Mouse (Mus musculus) heart, embryonic 11.5 days (tissue): Measurements from ENCODE around the gene Gm49450. TPM values are rescaled to one million over a fixed set of nuclear protein-coding genes. Genes with fewer than 3 reads are reported as not detected.

ENCODE experiments used
- ATAC-seq: fragments of 200-750 bp; cut with Nextera tagmentation; replicated peaks from 2 replicates; pipeline ENCODE4 v1.8.0; 2017; ENCODE audit warnings: moderate library complexity; ENCODE audit not compliant: insufficient number of reproducible peaks, low FRiP score, low TSS enrichment
- H3K27ac ChIP-seq: fragments of 300-500 bp; sonication (generic); 2 replicates; pipeline ENCODE4 v1.5.1; 2014; ENCODE audit warnings: mild to moderate bottlenecking, low read depth, low read length
- H3K27me3 ChIP-seq: fragments of 300-500 bp; sonication (generic); 2 replicates; pipeline ENCODE4 v1.6.1; 2014; ENCODE audit warnings: mild to moderate bottlenecking, low read length, mixed read lengths; ENCODE audit not compliant: control insufficient read depth, insufficient read depth
- H3K36me3 ChIP-seq: fragments of 300-500 bp; sonication (generic); 2 replicates; pipeline ENCODE4 v1.6.1; 2014; ENCODE audit warnings: mild to moderate bottlenecking, low read length, moderate library complexity, mixed read lengths; ENCODE audit not compliant: control insufficient read depth, insufficient read depth
- H3K4me1 ChIP-seq: fragments of 300-500 bp; sonication (generic); 2 replicates; pipeline ENCODE4 v1.6.1; 2014; ENCODE audit warnings: low read length; ENCODE audit not compliant: control insufficient read depth, insufficient read depth
- H3K4me2 ChIP-seq: fragments of 300-500 bp; sonication (generic); 2 replicates; pipeline ENCODE4 v1.6.1; 2014; ENCODE audit warnings: mild to moderate bottlenecking, moderate library complexity
- H3K4me3 ChIP-seq: fragments of 300-500 bp; sonication (generic); 2 replicates; pipeline ENCODE4 v1.5.1; 2014; ENCODE audit warnings: low read depth, low read length
- H3K9ac ChIP-seq: fragments of 300-500 bp; sonication (generic); 2 replicates; pipeline ENCODE4 v1.6.1; 2014; ENCODE audit warnings: mild to moderate bottlenecking, low read depth, low read length, moderate library complexity
- H3K9me3 ChIP-seq: fragments of 300-500 bp; sonication (generic); replicated peaks from 2 replicates; pipeline ENCODE4 v1.6.1; 2016; ENCODE audit warnings: low read length; ENCODE audit not compliant: control insufficient read depth
- WGBS: fragments of 180-500 bp; shearing (Covaris S2); extraction: QIAGEN DNeasy Blood & Tissue Kit; methylation state at CpG from one replicate; pipeline ENCODE4 v1.1.7; 2014; ENCODE audit not compliant: insufficient replicate concordance; 5-methylcytosine and 5-hydroxymethylcytosine counted together
- polyA plus RNA-seq: library from polyadenylated mRNA; unstranded; fragments of >200 nt; fragmentation: Nextera tagmentation; extraction: Ambion mirVana; gene quantifications from 2 replicates; pipeline ENCODE4 v1.2.1, GENCODE M21; 2014

Gm49450 gene
- polyA plus RNA-seq, 1 experiment from 2014 or later: not detected

DNA sequence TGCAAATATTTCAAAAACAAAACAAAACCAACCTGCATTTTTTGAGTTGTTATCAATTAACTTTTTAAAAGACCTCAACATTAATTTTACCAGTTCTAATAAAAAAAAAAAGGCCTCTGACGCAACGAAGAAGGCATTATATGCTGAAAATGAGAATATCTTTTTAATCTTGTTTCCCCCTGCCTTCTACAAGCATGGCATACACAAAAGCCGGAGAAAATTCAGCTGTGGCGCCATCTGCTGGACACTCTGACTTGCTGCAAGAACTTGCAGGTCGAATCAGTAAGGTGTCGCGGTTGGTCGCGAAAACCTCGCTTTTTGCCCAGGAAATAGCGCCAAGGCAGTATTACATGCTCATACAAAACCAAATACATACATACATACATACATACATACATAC lies 40.5 kb upstream of the Gm49450 start:
- H3K4me1 ChIP-seq: peaks cover 60% of the 10 kb centered on the region
- 4% methylated on average over 11 of the region's 11 CpGs for WGBS
- H3K27me3 ChIP-seq: no peaks in the 10 kb centered on the region
- H3K4me3 ChIP-seq: no peak overlapping the region
- peak overlapping the region; percentile 94 for H3K27ac ChIP-seq
- no peaks in the 10 kb centered on the region for H3K36me3 ChIP-seq
- no peak overlapping the region; the same call in 1 of the 2 replicates for H3K4me2 ChIP-seq
- no peak overlapping the region for H3K9ac ChIP-seq
- H3K9me3 ChIP-seq: no peaks in the 10 kb centered on the region
- no peak for ATAC-seq

GRCm38 (mm10) chr15:98993093-98993793 lies 39.9 kb upstream of the Gm49450 start:
- Histone ChIP-seq H3K9me3 (no peaks in the 10 kb centered on the region), H3K4me1 (peaks cover 57% of the 10 kb centered on the region), H3K4me2 (peak overlapping the region; percentile 66), H3K27me3 (no peaks in the 10 kb centered on the region), H3K9ac (peak overlapping the region; percentile 69), H3K4me3 (peak overlapping the region; percentile 39), H3K36me3 (no peaks in the 10 kb centered on the region), H3K27ac (peak overlapping the region; percentile 94)
- 6% methylated on average over 35 of the region's 35 CpGs for WGBS
- ATAC-seq: peak; percentile 81

DNA sequence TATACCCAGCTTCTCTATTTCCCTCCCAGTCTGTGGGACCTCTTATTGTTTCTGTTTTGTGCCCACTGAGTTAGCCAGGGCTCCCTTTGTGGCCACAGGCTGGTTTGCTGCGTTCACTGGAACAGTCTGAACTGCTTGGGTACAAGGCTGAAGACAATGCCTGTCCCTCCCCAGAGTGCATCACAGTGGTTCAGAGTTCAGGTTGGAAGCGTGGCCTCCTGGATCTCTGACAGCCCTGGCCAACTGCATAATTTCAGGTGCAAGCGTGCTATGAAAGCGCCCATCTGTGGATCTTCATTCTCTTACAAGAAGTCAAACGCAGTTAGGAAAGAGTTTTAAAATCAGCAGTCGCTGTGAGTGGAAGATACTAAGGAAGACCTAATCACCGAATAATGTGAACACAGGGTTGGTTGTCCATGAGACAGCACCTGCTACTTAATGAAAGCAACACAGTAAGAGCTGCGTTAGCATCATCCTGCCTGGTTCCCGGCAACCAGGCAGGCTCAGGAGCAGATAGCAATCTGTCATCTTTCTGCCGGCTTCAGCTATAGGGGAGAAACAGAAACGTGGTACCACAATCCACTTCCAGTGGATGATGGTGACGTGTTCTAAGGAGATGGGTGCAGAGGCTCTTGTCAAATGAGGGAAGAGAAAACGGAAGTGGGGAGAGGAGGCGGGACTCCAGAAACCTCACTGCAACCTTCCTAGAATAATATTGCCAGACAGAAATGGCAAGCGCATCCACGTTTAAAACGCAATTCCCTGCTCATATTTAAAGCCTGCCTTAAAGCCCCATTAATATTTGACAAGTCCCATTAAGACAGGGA lies 38.9 kb upstream of the Gm49450 start:
- 32% methylated on average over 17 of the region's 17 CpGs for WGBS
- Histone ChIP-seq H3K36me3 (no peaks in the 10 kb centered on the region), H3K4me2 (peak overlapping the region; percentile 66), H3K9ac (peak overlapping the region; percentile 69), H3K9me3 (no peaks in the 10 kb centered on the region), H3K4me3 (peak overlapping the region; percentile 39), H3K27ac (peak overlapping the region; percentile 94), H3K27me3 (no peaks in the 10 kb centered on the region), H3K4me1 (peaks cover 57% of the 10 kb centered on the region)
- ATAC-seq: no peak

- peak overlapping the region; percentile 60; the same call in 1 of the 2 replicates for H3K9ac ChIP-seq
- H3K27me3 ChIP-seq: no peaks in the 10 kb centered on the region
- peak overlapping the region; percentile 38; the same call in 1 of the 2 replicates for H3K27ac ChIP-seq
- WGBS: 34% methylated on average over 9 of the region's 9 CpGs
- H3K4me2 ChIP-seq: peak overlapping the region; percentile 39
- peaks cover 57% of the 10 kb centered on the region for H3K4me1 ChIP-seq
- H3K9me3 ChIP-seq: no peaks in the 10 kb centered on the region
- ATAC-seq: no peak
- H3K4me3 ChIP-seq: no peak overlapping the region
- no peaks in the 10 kb centered on the region for H3K36me3 ChIP-seq
These were observed 38.2 kb upstream of the Gm49450 start for GRCm38 (mm10) chr15:98991540-98992050.

GRCm38 (mm10) chr15:98990669-98991539 lies 37.6 kb upstream of the Gm49450 start:
- Histone ChIP-seq H3K4me2 (peak overlapping the region; percentile 39), H3K4me3 (no peak overlapping the region), H3K9ac (peak overlapping the region; percentile 60), H3K9me3 (no peaks in the 10 kb centered on the region), H3K27ac (peak overlapping the region; percentile 38), H3K27me3 (no peaks in the 10 kb centered on the region), H3K36me3 (no peaks in the 10 kb centered on the region), H3K4me1 (peaks cover 53% of the 10 kb centered on the region)
- no peak for ATAC-seq
- whole genome bisulfite sequencing: 23% methylated on average over 15 of the region's 15 CpGs

DNA sequence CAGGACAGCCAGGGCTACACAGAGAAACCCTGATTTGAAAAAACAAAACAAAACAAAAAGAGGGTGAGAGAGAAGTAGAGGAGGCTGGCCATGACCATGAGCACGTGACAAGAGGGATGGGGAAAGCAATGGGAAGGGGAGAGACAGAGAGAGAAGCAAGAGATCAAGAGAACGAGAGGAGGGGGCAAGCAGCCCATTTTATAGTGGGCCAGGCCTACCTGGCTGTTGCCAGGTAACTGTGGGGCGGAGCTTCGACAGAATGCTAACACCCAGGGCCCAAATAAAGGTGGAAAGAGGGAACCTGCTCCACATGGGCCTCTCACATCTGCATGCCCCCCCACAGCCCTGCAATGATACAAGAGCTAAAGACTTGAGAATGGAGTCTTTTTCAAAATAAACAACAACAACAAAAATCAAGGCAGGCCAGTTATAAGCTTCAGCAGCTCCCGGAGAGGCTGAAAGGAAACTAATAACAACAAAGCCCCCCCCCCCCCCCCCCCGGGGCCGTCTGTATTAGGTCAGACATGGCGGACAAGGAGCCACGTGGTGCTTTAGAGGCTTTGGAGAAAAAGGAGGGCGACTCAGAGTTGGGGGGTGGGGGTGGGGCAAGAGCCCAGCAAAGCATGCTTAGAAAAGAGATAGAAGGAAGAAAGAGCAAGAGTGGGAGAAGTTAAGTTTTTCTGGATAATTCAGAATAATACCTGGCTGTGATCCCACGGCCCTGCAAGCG lies 36.5 kb upstream of the Gm49450 start:
- no peaks in the 10 kb centered on the region for H3K36me3 ChIP-seq
- no peak overlapping the region for H3K27ac ChIP-seq
- H3K9ac ChIP-seq: no peak overlapping the region
- WGBS: 36% methylated on average over 12 of the region's 12 CpGs
- H3K4me3 ChIP-seq: no peak overlapping the region
- ATAC-seq: no peak
- H3K9me3 ChIP-seq: no peaks in the 10 kb centered on the region
- H3K4me2 ChIP-seq: no peak overlapping the region
- H3K4me1 ChIP-seq: peaks cover 57% of the 10 kb centered on the region
- no peaks in the 10 kb centered on the region for H3K27me3 ChIP-seq

DNA sequence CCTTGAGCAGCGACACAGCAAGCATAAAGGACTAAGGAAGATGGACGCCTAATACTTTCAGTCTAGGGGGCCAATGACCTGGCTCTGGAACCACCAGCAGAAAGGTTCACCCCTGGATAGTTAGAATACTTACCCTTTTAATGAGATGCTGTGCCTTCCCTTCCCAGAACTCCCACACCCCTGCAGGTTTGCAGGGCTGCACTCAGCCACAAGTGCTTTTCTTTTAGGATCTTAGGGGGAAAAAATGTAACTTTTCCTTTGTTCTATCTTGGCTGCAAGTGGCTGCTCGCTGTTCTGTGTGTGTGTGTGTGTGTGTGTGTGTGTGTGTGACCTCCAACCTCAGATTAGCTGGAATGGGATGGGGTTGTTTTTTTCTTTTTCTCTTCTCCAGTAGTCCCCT lies 35.4 kb upstream of the Gm49450 start:
- Histone ChIP-seq H3K27ac (no peak overlapping the region), H3K4me2 (no peak overlapping the region), H3K9ac (no peak overlapping the region), H3K4me1 (peaks cover 62% of the 10 kb centered on the region), H3K9me3 (no peaks in the 10 kb centered on the region), H3K36me3 (no peaks in the 10 kb centered on the region), H3K4me3 (no peak overlapping the region), H3K27me3 (no peaks in the 10 kb centered on the region)
- 77% methylated on average over 3 of the region's 3 CpGs for WGBS
- ATAC-seq: no peak
